Mouse (Mus musculus): Measurements from ENCODE around the gene E130308A19Rik.

- no peak for TF ChIP-seq CTCF (IDR thresholded peaks at IDR 0.05)
- no peak for TF ChIP-seq EP300 (IDR thresholded peaks at IDR 0.05)
Observed at GRCm38 (mm10) chr4:59801489-59801888, 175.5 kb downstream of the E130308A19Rik start, which contains the start of gene Inip.
